Mouse (Mus musculus): ENCODE measurements at regions not wholly inside any gene's neighbourhood (a gene's known extent, or its start where the extent isn't known, plus 50 kb on each side); places are given as distances from the start of the nearest gene placed in this dataset.

DNA sequence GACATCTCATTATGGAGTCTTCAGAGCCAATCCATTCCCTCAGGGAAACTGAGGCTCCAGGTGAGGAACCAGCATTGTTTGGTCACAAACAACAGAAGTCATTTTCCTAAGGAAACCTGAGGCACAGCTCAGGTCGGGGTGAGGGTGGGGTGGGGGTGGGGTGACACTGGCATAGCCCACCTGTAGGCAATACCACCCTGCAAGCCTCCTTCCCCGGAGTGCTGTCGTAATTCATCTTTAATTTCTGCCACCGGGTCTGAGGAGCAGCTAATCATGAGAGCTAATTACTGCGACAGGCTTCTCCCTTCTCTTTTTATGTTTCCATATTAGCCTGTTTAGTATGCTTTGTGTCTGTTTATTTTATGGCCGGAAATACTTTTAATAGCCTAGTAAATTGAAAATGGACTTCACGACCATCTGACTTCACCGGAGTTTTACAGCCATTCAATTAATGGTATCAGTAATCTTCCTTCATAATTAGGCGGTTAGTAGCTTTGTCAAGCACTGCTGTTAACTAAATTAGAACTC is 276.3 kb downstream of the Rybp start:
- H3K4me2 ChIP-seq (replicated peaks; ENCODE audit: low read depth, low read length) = peak overlapping the region; percentile 25
- H3K4me3 ChIP-seq (ENCODE audit: low read depth, low read length) = no peak overlapping the region
- no peak overlapping the region for H3K9ac ChIP-seq (replicated peaks; ENCODE audit: low read depth, low read length)
- ATAC-seq (ENCODE audit: insufficient number of reproducible peaks, insufficient read depth, low FRiP score, low read depth) = no peak; the same call in 1 of the 2 replicates
- no peak overlapping the region for H3K27ac ChIP-seq (ENCODE audit: low read length)
- H3K36me3 ChIP-seq (ENCODE audit: control insufficient read depth, insufficient read depth, low read length) = no peaks in the 10 kb centered on the region
- WGBS = 43% methylated on average over 9 of the region's 9 CpGs
- peaks cover 14% of the 10 kb centered on the region for H3K4me1 ChIP-seq (ENCODE audit: control insufficient read depth, insufficient read depth, low read length)
- H3K9me3 ChIP-seq (ENCODE audit: control insufficient read depth, low read depth, low read length) = no peaks in the 10 kb centered on the region
- no peaks in the 10 kb centered on the region for H3K27me3 ChIP-seq (ENCODE audit: control insufficient read depth, insufficient read depth, low read length)

DNA sequence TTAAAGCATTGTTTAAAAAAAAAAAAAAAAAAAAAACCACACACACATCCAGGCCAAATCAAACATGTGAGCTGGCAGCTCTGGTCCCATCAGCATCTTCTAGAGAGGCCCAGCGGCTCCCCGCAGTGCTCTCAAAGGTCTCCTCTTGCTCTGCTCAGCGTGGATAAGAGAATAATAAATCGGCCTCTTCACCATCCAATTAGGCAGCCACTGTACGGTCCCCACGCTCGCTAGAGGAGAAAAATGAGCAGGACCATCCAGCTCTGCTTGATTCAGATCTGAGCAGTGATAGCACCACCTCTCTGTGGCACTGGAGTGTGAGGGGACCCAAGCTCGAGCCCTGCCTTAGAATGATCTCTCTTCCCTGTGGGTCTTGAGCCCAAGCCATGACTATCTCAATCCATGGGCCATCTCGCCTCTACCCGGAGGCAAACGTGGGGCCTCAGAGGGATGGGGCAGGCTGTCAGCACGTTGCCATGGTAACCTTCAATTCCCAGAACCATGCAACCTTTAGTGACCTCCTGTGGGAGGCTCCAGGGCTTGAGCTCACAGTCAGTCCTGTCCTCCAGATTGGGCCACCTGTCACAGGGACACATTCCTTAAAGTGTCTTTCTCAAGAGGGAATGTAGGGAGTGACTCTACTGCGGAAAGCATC is 273.6 kb upstream of the Prok2 start:
- H3K4me1 ChIP-seq (ENCODE audit: control insufficient read depth, insufficient read depth, low read length) = peaks cover 11% of the 10 kb centered on the region
- ATAC-seq (ENCODE audit: insufficient number of reproducible peaks, insufficient read depth, low FRiP score, low read depth) = no peak
- 48% methylated on average over 13 of the region's 13 CpGs for WGBS
- no peak overlapping the region for H3K4me3 ChIP-seq (ENCODE audit: low read depth, low read length)
- H3K4me2 ChIP-seq (replicated peaks; ENCODE audit: low read depth, low read length) = no peak overlapping the region
- no peak overlapping the region for H3K9ac ChIP-seq (replicated peaks; ENCODE audit: low read depth, low read length)
- H3K9me3 ChIP-seq (ENCODE audit: control insufficient read depth, low read depth, low read length) = no peaks in the 10 kb centered on the region
- H3K36me3 ChIP-seq (ENCODE audit: control insufficient read depth, insufficient read depth, low read length) = no peaks in the 10 kb centered on the region
- no peaks in the 10 kb centered on the region for H3K27me3 ChIP-seq (ENCODE audit: control insufficient read depth, insufficient read depth, low read length)
- no peak overlapping the region for H3K27ac ChIP-seq (ENCODE audit: low read length)

DNA sequence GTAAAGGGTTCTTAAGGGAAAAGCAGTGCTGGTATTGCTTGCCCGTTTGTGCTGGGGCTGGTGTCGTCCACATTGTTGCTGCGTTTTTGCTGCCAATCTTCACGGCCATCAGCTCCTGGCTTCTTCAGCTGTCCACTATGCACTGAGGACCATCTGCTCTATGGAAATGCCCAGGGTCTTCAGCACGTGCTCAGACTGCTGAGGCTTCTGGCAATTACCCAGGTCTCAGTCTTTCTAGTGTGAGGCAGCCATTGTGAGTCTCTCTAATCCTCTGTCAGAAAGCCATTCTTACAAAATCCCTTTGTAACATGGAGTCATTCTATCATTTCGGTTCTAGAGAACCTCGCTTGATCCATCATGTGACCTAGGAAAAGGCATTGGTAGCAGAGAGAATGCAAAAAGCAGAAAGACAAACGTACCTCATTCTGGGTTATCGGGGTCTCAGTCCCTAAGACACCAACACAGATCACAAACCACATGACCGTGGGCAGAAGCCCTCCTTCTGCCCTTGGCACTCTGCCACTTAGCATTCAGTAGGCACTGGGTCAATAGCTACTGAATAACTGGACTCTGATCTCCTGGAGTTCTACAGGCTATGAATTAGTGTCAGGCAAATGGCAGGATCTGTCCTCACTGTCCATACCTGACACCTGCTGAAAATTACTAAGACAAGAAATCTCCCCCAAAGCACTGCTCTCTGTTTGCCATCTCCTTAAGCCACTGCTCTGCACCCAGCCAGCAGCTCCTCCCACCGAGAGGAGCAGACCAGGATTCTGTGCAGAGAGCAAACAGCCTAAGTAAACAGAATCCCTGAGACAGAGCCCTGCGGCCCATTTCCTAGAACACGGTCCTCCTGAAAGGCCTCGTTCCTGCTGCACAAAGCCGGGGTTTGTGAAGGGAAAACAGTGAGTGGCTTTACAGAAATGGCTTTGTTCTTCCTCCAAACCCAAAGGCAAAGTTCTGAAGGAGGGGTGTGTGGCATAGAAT is 270.1 kb upstream of the Prok2 start:
- Histone ChIP-seq H3K4me1 (ENCODE audit: control insufficient read depth, insufficient read depth, low read length) (peaks cover 23% of the 10 kb centered on the region), H3K4me3 (ENCODE audit: low read depth, low read length) (no peak overlapping the region), H3K27ac (ENCODE audit: low read length) (no peak overlapping the region; the same call in 1 of the 2 replicates), H3K9ac (replicated peaks; ENCODE audit: low read depth, low read length) (no peak overlapping the region), H3K27me3 (ENCODE audit: control insufficient read depth, insufficient read depth, low read length) (no peaks in the 10 kb centered on the region), H3K4me2 (replicated peaks; ENCODE audit: low read depth, low read length) (no peak overlapping the region), H3K36me3 (ENCODE audit: control insufficient read depth, insufficient read depth, low read length) (no peaks in the 10 kb centered on the region), H3K9me3 (ENCODE audit: control insufficient read depth, low read depth, low read length) (no peaks in the 10 kb centered on the region)
- WGBS = 51% methylated on average over 15 of the region's 15 CpGs
- peak; percentile 86 for ATAC-seq (ENCODE audit: insufficient number of reproducible peaks, insufficient read depth, low FRiP score, low read depth)

DNA sequence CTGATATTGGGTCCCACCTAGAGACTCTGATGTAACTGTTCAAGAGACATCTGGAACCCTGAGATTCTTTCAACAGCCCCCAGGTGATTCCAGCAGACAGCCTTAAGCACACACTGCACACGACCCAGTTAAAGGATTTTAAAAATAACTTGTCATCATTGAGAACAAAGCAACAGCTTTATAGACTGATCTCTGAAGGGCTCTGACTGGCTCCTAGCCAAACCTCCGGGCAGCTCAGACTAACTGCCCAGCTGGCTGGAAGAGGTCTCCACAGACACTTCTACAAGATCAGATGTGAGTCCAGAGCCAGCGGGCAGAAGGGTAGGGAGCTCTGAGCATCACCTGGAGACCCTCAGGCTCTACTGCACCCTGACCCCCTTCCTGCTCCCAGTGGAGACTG is 267.8 kb upstream of the Prok2 start:
- WGBS = 33% methylated on average over 3 of the region's 3 CpGs

DNA sequence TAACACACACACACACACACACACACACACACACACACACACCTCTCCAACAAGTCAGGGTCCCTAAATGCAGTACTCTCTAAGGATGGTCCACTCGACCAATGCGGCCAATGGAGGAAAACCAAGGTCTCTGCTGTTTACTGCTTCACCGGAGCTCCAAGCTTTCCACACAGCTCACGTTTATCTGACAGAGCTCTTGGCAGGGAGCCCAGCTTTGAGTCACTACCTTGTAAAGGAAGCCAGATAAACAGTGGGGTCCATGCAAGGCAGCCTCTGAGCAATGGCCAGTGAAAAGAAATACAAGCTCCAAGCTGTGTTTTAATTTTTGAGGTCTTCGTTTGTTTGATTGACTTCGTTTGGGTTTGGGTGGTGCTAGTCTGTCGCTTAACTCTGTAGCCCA is 264.9 kb upstream of the Prok2 start:
- H3K4me2 ChIP-seq (replicated peaks; ENCODE audit: low read depth, low read length) = no peak overlapping the region
- no peak overlapping the region for H3K4me3 ChIP-seq (ENCODE audit: low read depth, low read length)
- no peak overlapping the region for H3K9ac ChIP-seq (replicated peaks; ENCODE audit: low read depth, low read length)
- no peaks in the 10 kb centered on the region for H3K9me3 ChIP-seq (ENCODE audit: control insufficient read depth, low read depth, low read length)
- H3K27ac ChIP-seq (ENCODE audit: low read length) = peak overlapping the region; percentile 82
- no peaks in the 10 kb centered on the region for H3K36me3 ChIP-seq (ENCODE audit: control insufficient read depth, insufficient read depth, low read length)
- WGBS = 15% methylated on average over 7 of the region's 7 CpGs
- peak; percentile 87 for ATAC-seq (ENCODE audit: insufficient number of reproducible peaks, insufficient read depth, low FRiP score, low read depth)
- H3K27me3 ChIP-seq (ENCODE audit: control insufficient read depth, insufficient read depth, low read length) = no peaks in the 10 kb centered on the region
- H3K4me1 ChIP-seq (ENCODE audit: control insufficient read depth, insufficient read depth, low read length) = peaks cover 27% of the 10 kb centered on the region

More for the DNA sequence above, 267.8 kb upstream of the Prok2 start:
- Histone ChIP-seq H3K4me3 (ENCODE audit: low read depth, low read length) (no peak overlapping the region), H3K4me1 (ENCODE audit: control insufficient read depth, insufficient read depth, low read length) (peaks cover 30% of the 10 kb centered on the region), H3K36me3 (ENCODE audit: control insufficient read depth, insufficient read depth, low read length) (no peaks in the 10 kb centered on the region), H3K27me3 (ENCODE audit: control insufficient read depth, insufficient read depth, low read length) (no peaks in the 10 kb centered on the region), H3K9ac (replicated peaks; ENCODE audit: low read depth, low read length) (no peak overlapping the region), H3K27ac (ENCODE audit: low read length) (no peak overlapping the region), H3K9me3 (ENCODE audit: control insufficient read depth, low read depth, low read length) (no peaks in the 10 kb centered on the region), H3K4me2 (replicated peaks; ENCODE audit: low read depth, low read length) (no peak overlapping the region)
- ATAC-seq (ENCODE audit: insufficient number of reproducible peaks, insufficient read depth, low FRiP score, low read depth) = no peak

DNA sequence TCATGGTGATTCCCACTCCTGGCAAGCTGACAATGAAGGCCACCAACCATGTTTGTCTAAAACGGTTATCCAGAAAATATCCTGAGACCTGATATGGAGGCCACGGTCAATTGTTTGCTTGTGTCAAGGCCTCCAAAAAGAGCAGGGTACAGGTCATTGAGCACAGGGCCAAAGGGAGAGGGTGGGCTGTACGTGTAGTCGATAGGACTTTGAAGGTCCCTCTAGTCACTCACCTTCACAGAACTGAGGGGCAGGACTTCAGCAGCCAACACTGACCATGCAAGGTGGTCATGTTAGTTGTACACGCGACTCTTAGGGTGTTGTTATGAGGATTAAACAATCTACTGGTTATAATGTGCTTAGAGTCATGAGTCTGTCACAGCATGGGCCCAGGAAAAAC is 264.4 kb upstream of the Prok2 start:
- Histone ChIP-seq H3K9ac (replicated peaks; ENCODE audit: low read depth, low read length) (no peak overlapping the region), H3K4me2 (replicated peaks; ENCODE audit: low read depth, low read length) (no peak overlapping the region), H3K36me3 (ENCODE audit: control insufficient read depth, insufficient read depth, low read length) (no peaks in the 10 kb centered on the region), H3K27me3 (ENCODE audit: control insufficient read depth, insufficient read depth, low read length) (no peaks in the 10 kb centered on the region), H3K9me3 (ENCODE audit: control insufficient read depth, low read depth, low read length) (no peaks in the 10 kb centered on the region), H3K27ac (ENCODE audit: low read length) (peak overlapping the region; percentile 82; the same call in 1 of the 2 replicates), H3K4me1 (ENCODE audit: control insufficient read depth, insufficient read depth, low read length) (peaks cover 26% of the 10 kb centered on the region), H3K4me3 (ENCODE audit: low read depth, low read length) (no peak overlapping the region)
- ATAC-seq (ENCODE audit: insufficient number of reproducible peaks, insufficient read depth, low FRiP score, low read depth) = no peak
- 74% methylated on average over 6 of the region's 6 CpGs for WGBS

DNA sequence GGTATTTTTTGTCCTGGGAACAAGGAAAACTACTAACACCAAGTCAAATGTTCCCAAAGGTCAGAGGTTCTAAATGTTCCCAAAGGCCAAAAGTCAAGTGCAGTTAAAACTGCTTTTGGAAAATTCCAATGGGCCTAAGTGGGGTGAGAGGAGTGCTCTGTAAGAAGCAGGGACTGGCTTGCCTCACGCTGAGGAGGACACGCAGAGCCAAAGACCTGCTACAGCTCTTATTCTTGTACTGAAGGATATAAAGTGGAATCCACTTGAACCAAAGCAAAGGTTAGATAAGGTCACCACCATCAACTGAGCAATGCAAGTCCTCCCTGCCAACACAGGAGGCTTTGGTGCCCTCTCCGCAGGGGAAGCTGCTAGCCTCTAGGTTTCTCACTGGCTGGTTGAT is 260.3 kb upstream of the Prok2 start:
- Histone ChIP-seq H3K27ac (ENCODE audit: low read length) (no peak overlapping the region), H3K9ac (replicated peaks; ENCODE audit: low read depth, low read length) (no peak overlapping the region), H3K36me3 (ENCODE audit: control insufficient read depth, insufficient read depth, low read length) (no peaks in the 10 kb centered on the region), H3K9me3 (ENCODE audit: control insufficient read depth, low read depth, low read length) (no peaks in the 10 kb centered on the region), H3K27me3 (ENCODE audit: control insufficient read depth, insufficient read depth, low read length) (no peaks in the 10 kb centered on the region), H3K4me2 (replicated peaks; ENCODE audit: low read depth, low read length) (no peak overlapping the region), H3K4me1 (ENCODE audit: control insufficient read depth, insufficient read depth, low read length) (peaks cover 31% of the 10 kb centered on the region), H3K4me3 (ENCODE audit: low read depth, low read length) (no peak overlapping the region)
- 65% methylated on average over 3 of the region's 3 CpGs for WGBS
- ATAC-seq (ENCODE audit: insufficient number of reproducible peaks, insufficient read depth, low FRiP score, low read depth) = no peak

DNA sequence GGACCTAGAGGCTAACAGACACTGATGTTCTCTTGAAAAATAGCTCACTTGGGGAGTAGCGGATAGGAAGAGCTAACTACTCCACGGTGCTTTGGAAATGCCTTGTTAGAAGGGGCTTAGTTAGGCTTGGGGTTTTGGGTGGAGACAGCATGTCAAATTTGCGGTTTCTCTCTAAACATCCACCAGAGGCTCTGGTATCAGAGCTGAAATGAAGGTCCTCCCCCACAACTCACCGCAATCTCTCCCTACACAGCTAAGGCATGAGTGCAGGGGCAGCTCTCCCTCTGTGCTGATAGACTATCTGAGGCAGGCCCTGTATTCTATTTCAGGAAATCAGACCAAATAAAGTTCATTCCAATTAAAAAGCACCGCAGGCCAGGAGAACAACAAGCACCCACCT is 259.1 kb upstream of the Prok2 start:
- no peaks in the 10 kb centered on the region for H3K36me3 ChIP-seq (ENCODE audit: control insufficient read depth, insufficient read depth, low read length)
- no peak overlapping the region for H3K4me2 ChIP-seq (replicated peaks; ENCODE audit: low read depth, low read length)
- no peak overlapping the region for H3K9ac ChIP-seq (replicated peaks; ENCODE audit: low read depth, low read length)
- no peak overlapping the region for H3K4me3 ChIP-seq (ENCODE audit: low read depth, low read length)
- H3K27me3 ChIP-seq (ENCODE audit: control insufficient read depth, insufficient read depth, low read length) = no peaks in the 10 kb centered on the region
- no peak for ATAC-seq (ENCODE audit: insufficient number of reproducible peaks, insufficient read depth, low FRiP score, low read depth)
- no peaks in the 10 kb centered on the region for H3K9me3 ChIP-seq (ENCODE audit: control insufficient read depth, low read depth, low read length)
- WGBS = 39% methylated on average over 5 of the region's 5 CpGs
- no peak overlapping the region for H3K27ac ChIP-seq (ENCODE audit: low read length)
- H3K4me1 ChIP-seq (ENCODE audit: control insufficient read depth, insufficient read depth, low read length) = peaks cover 22% of the 10 kb centered on the region
